Mouse (Mus musculus): ENCODE results near the gene Tenm2. TPM values are rescaled to one million over a fixed set of nuclear protein-coding genes. Genes with fewer than 3 reads are reported as not detected.

Gene Tenm2
- polyA plus RNA-seq, 1 experiment from 2014 or later = 1.4 TPM

GRCm38 (mm10) chr11:36988776-36989565 is 246.8 kb downstream of the Tenm2 start:
- Histone ChIP-seq H3K4me1 (replicated peaks) (peaks cover 11% of the 10 kb centered on the region), H3K9ac (no peak overlapping the region), H3K4me2 (no peak overlapping the region), H3K4me3 (no peak overlapping the region), H3K27me3 (replicated peaks) (no peaks in the 10 kb centered on the region), H3K36me3 (no peaks in the 10 kb centered on the region), H3K9me3 (replicated peaks) (no peaks in the 10 kb centered on the region), H3K27ac (ENCODE audit: poor library complexity, severe bottlenecking) (no peak overlapping the region)
- WGBS = 51% methylated on average over 5 of the region's 5 CpGs
- no peak for ATAC-seq (ENCODE audit: insufficient number of reproducible peaks, low FRiP score)

GRCm38 (mm10) chr11:36974142-36974541 is 261.6 kb downstream of the Tenm2 start:
- no peak overlapping the region for H3K27ac ChIP-seq (ENCODE audit: poor library complexity, severe bottlenecking)
- H3K9me3 ChIP-seq (replicated peaks) = no peaks in the 10 kb centered on the region
- ATAC-seq (ENCODE audit: insufficient number of reproducible peaks, low FRiP score) = no peak
- no peaks in the 10 kb centered on the region for H3K27me3 ChIP-seq (replicated peaks)
- no peaks in the 10 kb centered on the region for H3K4me1 ChIP-seq (replicated peaks)
- 75% methylated on average over 2 of the region's 2 CpGs for WGBS
- no peak overlapping the region for H3K4me3 ChIP-seq
- H3K4me2 ChIP-seq = no peak overlapping the region
- no peaks in the 10 kb centered on the region for H3K36me3 ChIP-seq
- no peak overlapping the region for H3K9ac ChIP-seq

- Histone ChIP-seq H3K4me2 (no peak overlapping the region), H3K9me3 (replicated peaks) (no peaks in the 10 kb centered on the region), H3K4me1 (replicated peaks) (no peaks in the 10 kb centered on the region), H3K27me3 (replicated peaks) (no peaks in the 10 kb centered on the region), H3K9ac (no peak overlapping the region), H3K27ac (ENCODE audit: poor library complexity, severe bottlenecking) (no peak overlapping the region), H3K36me3 (no peaks in the 10 kb centered on the region), H3K4me3 (no peak overlapping the region)
- no peak for ATAC-seq (ENCODE audit: insufficient number of reproducible peaks, low FRiP score)
- 81% methylated on average over 5 of the region's 5 CpGs for WGBS
These were observed 277.7 kb downstream of the Tenm2 start for GRCm38 (mm10) chr11:36958102-36958501.

- no peak overlapping the region for H3K27ac ChIP-seq (ENCODE audit: poor library complexity, severe bottlenecking)
- 88% methylated on average over 6 of the region's 6 CpGs for WGBS
- H3K9ac ChIP-seq = no peak overlapping the region
- H3K4me2 ChIP-seq = no peak overlapping the region
- no peaks in the 10 kb centered on the region for H3K9me3 ChIP-seq (replicated peaks)
- ATAC-seq (ENCODE audit: insufficient number of reproducible peaks, low FRiP score) = no peak
- H3K4me1 ChIP-seq (replicated peaks) = no peaks in the 10 kb centered on the region
- H3K4me3 ChIP-seq = no peak overlapping the region
- H3K27me3 ChIP-seq (replicated peaks) = no peaks in the 10 kb centered on the region
- H3K36me3 ChIP-seq = no peaks in the 10 kb centered on the region
These were observed 294.3 kb downstream of the Tenm2 start for GRCm38 (mm10) chr11:36941429-36941828.

- Histone ChIP-seq H3K27me3 (replicated peaks) (no peaks in the 10 kb centered on the region), H3K4me2 (no peak overlapping the region), H3K9me3 (replicated peaks) (no peaks in the 10 kb centered on the region), H3K27ac (ENCODE audit: poor library complexity, severe bottlenecking) (no peak overlapping the region), H3K36me3 (no peaks in the 10 kb centered on the region), H3K4me1 (replicated peaks) (no peaks in the 10 kb centered on the region), H3K9ac (no peak overlapping the region), H3K4me3 (no peak overlapping the region)
- WGBS = 39% methylated on average over 7 of the region's 7 CpGs
- no peak for ATAC-seq (ENCODE audit: insufficient number of reproducible peaks, low FRiP score)
These were observed 295.1 kb downstream of the Tenm2 start for GRCm38 (mm10) chr11:36940557-36941110.

GRCm38 (mm10) chr11:36929817-36930216 is 305.9 kb downstream of the Tenm2 start:
- H3K9ac ChIP-seq = no peak overlapping the region
- no peak overlapping the region for H3K27ac ChIP-seq (ENCODE audit: poor library complexity, severe bottlenecking)
- no peaks in the 10 kb centered on the region for H3K36me3 ChIP-seq
- no peaks in the 10 kb centered on the region for H3K27me3 ChIP-seq (replicated peaks)
- no peaks in the 10 kb centered on the region for H3K4me1 ChIP-seq (replicated peaks)
- no peak for ATAC-seq (ENCODE audit: insufficient number of reproducible peaks, low FRiP score)
- H3K9me3 ChIP-seq (replicated peaks) = no peaks in the 10 kb centered on the region
- no peak overlapping the region for H3K4me2 ChIP-seq
- WGBS = 80% methylated on average over 5 of the region's 5 CpGs
- no peak overlapping the region for H3K4me3 ChIP-seq

GRCm38 (mm10) chr11:36926705-36927406 is 308.9 kb downstream of the Tenm2 start:
- Histone ChIP-seq H3K4me3 (no peak overlapping the region), H3K9ac (no peak overlapping the region), H3K27me3 (replicated peaks) (no peaks in the 10 kb centered on the region), H3K27ac (ENCODE audit: poor library complexity, severe bottlenecking) (no peak overlapping the region), H3K4me2 (no peak overlapping the region), H3K36me3 (no peaks in the 10 kb centered on the region), H3K9me3 (replicated peaks) (no peaks in the 10 kb centered on the region), H3K4me1 (replicated peaks) (no peaks in the 10 kb centered on the region)
- ATAC-seq (ENCODE audit: insufficient number of reproducible peaks, low FRiP score) = no peak
- 73% methylated on average over 9 of the region's 9 CpGs for WGBS

- H3K27ac ChIP-seq (ENCODE audit: poor library complexity, severe bottlenecking) = no peak overlapping the region
- H3K4me1 ChIP-seq (replicated peaks) = no peaks in the 10 kb centered on the region
- H3K4me3 ChIP-seq = no peak overlapping the region
- ATAC-seq (ENCODE audit: insufficient number of reproducible peaks, low FRiP score) = no peak
- no peak overlapping the region for H3K4me2 ChIP-seq
- no peaks in the 10 kb centered on the region for H3K36me3 ChIP-seq
- no peaks in the 10 kb centered on the region for H3K27me3 ChIP-seq (replicated peaks)
- 76% methylated on average over 6 of the region's 6 CpGs for WGBS
- H3K9ac ChIP-seq = no peak overlapping the region
- no peaks in the 10 kb centered on the region for H3K9me3 ChIP-seq (replicated peaks)
These were observed 316.5 kb downstream of the Tenm2 start for GRCm38 (mm10) chr11:36919301-36919700.

- Histone ChIP-seq H3K9me3 (replicated peaks) (no peaks in the 10 kb centered on the region), H3K4me3 (no peak overlapping the region), H3K27me3 (replicated peaks) (no peaks in the 10 kb centered on the region), H3K4me2 (no peak overlapping the region), H3K4me1 (replicated peaks) (no peaks in the 10 kb centered on the region), H3K27ac (ENCODE audit: poor library complexity, severe bottlenecking) (no peak overlapping the region), H3K36me3 (no peaks in the 10 kb centered on the region), H3K9ac (no peak overlapping the region)
- 68% methylated on average over 4 of the region's 4 CpGs for WGBS
- ATAC-seq (ENCODE audit: insufficient number of reproducible peaks, low FRiP score) = no peak
These were observed 324.4 kb downstream of the Tenm2 start for GRCm38 (mm10) chr11:36911406-36911805.

- WGBS = 72% methylated on average over 1 of the region's 1 CpGs
- Histone ChIP-seq H3K27me3 (replicated peaks) (no peaks in the 10 kb centered on the region), H3K4me1 (replicated peaks) (no peaks in the 10 kb centered on the region), H3K9ac (no peak overlapping the region), H3K9me3 (replicated peaks) (no peaks in the 10 kb centered on the region), H3K4me2 (no peak overlapping the region), H3K4me3 (no peak overlapping the region), H3K27ac (ENCODE audit: poor library complexity, severe bottlenecking) (no peak overlapping the region), H3K36me3 (no peaks in the 10 kb centered on the region)
- no peak for ATAC-seq (ENCODE audit: insufficient number of reproducible peaks, low FRiP score)
These were observed 326.7 kb downstream of the Tenm2 start for GRCm38 (mm10) chr11:36909036-36909435.

GRCm38 (mm10) chr11:36902302-36902701 is 333.5 kb downstream of the Tenm2 start:
- Histone ChIP-seq H3K4me1 (replicated peaks) (no peaks in the 10 kb centered on the region), H3K27me3 (replicated peaks) (no peaks in the 10 kb centered on the region), H3K4me2 (no peak overlapping the region), H3K9ac (no peak overlapping the region), H3K9me3 (replicated peaks) (no peaks in the 10 kb centered on the region), H3K27ac (ENCODE audit: poor library complexity, severe bottlenecking) (no peak overlapping the region), H3K4me3 (no peak overlapping the region), H3K36me3 (no peaks in the 10 kb centered on the region)
- WGBS = 35% methylated on average over 2 of the region's 2 CpGs
- no peak for ATAC-seq (ENCODE audit: insufficient number of reproducible peaks, low FRiP score)

Data from heart, embryonic 12.5 days (tissue).